Mouse (Mus musculus) hindlimb bud, embryonic 11.5 days (tissue): ENCODE measurements around the gene Raph1.
A peak's percentile ranks its signal among the peaks of the same experiment; 100 is the strongest.

Experiments used
- DNase-seq: peaks from one replicate; pipeline ENCODE4 v3.0.0-alpha.2; 2012; ENCODE audit warnings: low read depth, low spot score; ENCODE audit errors: extremely low spot score

Gene Raph1

DNA sequence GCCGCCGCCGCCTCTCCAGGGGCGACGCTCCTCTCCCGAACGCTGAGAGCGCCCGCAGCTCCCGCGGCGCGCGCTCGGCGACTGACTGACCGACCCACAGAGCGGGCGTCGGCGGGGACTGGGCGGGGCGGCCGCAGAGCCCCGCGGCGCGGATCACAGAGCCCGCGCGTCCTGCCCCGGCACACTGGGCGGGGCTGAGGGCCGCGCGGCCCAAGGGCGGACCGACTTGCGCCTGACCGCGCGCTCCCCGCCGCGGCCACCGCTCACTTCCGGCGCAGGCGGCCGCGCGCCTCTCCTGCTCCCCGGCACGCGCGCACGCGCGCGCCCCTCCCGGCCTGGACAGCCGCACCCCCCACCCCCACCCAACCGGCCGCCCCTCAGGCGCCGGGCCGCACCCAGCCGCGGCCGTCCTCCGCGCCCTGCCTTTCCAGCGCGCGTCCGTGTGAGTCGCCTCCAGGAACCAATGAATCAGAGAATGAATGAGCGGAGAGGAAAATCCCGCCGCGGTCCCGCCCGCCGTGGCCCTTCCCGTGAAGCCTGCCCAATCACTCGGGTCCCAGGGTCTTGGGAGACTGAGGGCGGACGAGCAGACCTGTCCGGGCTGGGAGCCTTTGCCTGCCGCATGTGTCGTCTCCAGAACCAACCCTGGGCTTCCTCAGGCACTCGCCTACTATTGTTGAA lies at the start of gene Raph1:
Gene Raph1 (minus strand): TSS at position 474 of the 681 bp plus-strand sequence.
- peak; percentile 20 for DNase-seq

DNA sequence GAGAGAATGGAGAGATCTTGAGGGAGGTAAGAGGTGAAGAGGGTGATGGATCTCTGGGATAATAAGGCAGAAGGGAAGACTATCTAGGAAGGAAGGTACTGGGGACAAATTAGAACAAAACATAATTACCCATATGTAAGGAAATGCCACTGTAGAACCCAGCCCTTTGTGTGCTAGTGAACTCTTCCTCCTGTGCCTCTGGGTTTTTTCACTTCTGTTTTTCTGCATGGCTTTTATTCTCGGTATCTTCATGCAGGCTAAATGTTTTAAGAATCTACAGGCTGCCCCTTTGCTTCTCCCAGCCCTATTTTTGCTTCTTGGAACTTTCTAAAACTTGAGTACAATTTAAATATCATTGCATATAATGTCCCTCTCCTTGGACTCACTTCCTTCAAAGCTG lies 48.8 kb upstream of the Raph1 start:
- DNase-seq = no peak

DNA sequence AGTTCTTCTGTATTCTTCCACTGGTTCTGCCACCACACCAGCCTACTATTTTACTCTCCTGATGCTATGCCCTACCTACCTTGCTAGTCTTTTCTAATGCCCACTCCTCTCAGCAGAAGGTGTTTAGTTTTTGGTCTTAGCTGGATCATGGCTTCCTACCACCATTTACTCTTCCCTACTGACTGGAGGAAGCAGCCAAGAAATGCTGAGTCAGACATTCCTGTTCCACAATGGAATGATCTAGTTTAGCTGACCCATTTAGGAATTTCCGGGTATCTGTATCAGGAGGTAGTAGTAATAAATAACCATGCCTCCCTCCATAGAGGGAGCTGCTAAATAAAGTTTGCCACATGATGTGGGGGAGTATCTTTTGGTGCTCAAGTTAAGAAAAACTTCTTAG lies 48.0 kb upstream of the Raph1 start:
- no peak for DNase-seq

DNA sequence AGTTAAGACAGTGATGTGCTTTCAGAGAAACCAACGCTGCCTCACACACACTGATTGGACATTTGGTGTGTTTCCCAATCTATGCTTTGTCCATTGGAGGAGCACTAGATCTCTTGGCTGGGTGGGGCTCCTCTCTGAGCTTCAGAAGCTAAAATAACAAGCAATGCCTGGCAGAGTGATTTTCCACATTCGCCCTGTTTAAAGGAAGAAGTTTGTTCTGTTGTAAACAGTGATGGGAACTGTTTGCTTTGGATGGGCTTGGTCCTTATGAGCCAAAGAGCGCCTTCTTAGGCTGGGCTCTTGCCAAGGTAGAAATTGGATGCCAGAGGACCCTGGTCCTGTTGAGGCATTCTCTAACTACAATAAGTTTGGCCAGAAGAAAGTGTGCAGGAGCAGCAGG lies 45.1 kb upstream of the Raph1 start:
- DNase-seq = no peak

DNA sequence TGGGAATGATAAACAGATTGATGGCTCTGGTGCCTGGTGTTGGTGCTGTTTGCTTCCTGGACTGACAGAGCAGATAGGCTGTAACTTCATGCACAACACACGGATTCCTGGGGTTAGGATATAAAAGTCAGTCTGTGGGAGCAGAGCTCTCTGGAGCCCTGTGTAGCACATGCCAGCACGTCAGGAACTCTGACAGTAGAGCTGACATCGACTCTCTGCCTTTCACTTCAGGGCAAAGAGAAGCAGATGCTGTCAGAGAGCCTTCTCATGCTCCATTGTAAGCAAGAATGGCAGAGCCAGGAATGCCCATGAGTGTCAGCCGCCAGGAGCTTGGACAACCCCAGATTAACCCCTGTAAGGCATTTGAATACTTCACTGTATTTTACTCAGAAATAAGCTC lies 43.7 kb upstream of the Raph1 start:
- no peak for DNase-seq

DNA sequence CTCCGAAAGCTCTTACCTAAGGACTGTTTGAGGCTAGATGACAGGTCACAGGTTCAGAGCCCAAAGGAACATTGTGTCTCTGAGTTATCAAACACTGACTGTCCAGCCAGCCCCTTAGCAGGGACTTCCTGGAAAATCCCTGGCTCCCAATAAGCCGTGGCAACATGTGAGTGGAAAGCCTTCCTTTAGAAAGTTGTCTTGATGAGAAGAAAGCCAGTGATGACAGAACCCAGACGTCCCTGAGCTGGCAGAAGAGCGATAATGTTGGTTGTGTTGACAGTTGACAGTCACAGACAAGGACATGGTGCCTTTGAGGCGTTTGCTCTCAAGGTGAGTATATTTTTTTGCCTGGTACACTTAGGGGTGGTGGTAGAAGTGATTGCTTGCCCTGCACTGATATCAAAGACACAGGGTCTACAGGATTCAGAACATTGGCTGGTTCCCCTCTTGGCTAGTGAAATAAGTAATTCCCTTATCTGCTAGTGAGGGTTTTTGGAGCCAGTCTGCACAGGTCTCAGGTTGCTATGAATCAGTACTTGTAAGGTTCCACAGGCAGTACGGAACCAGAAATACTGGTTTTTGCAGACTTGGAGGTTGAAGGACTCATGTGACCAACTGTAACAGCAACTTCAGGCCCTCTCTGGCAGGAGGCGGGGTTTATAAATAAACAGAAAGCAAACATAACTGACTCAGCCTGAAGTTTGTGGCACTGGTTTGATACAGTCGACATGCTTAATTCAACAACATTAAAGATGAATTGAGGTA lies 42.3 kb upstream of the Raph1 start:
- DNase-seq = no peak

DNA sequence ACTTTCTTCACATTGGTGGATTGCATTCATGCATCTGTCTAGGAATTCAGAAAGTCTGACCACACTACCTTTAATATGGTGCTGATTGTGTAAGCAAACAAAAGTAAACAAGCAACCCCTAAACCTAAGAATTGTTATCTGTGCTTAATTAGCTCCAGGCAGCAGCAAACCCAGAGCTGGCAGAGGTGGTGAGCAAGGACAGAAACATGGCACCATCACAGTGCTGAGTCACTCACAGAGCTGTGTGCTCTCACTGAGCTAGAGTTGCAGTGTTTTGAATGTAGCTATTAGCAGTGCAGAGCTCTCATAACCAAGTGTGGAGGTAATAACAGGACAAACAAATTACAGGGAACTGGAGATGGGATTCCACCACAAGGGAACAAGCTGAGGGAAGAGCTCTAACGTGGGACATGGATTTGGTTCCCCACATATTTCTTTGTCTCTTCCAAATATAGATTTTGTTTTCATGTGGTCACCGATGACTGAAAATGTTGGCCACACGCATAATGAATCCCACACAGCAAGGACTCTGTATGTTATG lies 37.6 kb upstream of the Raph1 start:
- DNase-seq = no peak

DNA sequence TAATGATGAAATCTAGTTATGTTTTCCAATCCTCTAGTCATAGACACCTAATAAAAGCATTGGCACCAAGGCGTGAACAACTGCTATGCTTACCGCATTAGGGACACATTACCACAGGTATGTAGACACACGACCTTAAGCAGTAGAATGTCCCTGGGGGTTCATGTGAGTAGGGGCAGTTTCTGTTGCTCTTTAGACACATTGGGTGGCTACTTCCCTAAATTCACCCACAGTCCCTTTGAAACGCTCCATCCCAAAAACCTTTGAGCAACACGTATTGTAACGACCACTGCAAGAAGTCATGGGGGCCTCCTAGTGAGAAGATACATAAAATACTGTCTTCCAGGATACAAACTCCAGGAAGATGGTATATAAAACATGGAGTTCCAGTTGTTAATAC lies 33.8 kb upstream of the Raph1 start:
- no peak for DNase-seq

DNA sequence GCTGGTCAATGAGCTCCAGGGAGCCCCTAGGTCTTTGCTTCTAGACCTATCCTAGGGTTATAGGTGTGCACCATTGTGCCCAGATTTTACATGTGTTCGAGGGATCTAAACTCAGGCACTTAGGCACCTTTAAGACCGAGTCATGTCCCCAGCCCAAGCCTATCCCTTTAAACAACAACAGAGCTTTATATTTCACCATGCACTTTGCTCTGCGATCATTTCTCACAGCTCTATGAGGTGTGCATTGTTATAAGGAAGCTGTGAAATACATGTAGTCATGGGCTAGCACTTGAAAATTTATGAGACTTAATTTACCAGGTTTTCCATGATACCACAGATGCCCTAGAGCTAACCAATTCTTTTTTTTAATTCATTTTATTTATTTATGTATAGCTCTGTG lies 33.0 kb upstream of the Raph1 start:
- DNase-seq = no peak

DNA sequence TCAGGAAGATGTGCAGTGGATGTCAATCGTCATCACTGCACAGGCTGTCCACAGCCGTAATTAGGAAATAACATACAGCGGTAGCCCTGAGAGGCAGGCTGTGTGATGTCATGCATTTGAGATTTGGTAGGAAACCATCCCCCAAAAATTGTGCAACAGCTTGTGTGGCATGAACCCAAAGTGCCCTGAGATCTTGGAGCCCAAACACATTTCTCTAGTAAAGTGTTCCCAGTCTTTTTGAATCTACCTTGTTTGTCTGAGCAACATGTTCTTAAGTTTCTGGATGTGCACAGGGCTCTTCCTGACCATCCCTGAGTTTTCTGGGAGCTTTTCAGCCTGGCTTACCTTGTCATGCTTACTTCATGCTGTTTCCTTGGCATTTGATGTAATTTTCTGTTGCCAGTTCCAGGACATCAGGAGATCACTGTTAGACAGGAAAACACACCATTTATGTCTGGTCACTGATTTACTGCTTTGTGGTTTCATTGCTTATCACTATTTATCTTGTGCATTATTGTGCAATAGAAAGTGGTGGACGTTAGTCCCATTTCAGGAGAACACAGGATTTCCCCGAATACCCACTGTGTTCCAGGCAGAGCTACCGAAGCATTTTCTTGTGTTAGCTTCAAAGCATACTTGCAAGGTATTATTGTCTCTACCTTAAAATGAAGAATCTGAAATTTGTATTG lies 32.3 kb upstream of the Raph1 start:
- DNase-seq = no peak

DNA sequence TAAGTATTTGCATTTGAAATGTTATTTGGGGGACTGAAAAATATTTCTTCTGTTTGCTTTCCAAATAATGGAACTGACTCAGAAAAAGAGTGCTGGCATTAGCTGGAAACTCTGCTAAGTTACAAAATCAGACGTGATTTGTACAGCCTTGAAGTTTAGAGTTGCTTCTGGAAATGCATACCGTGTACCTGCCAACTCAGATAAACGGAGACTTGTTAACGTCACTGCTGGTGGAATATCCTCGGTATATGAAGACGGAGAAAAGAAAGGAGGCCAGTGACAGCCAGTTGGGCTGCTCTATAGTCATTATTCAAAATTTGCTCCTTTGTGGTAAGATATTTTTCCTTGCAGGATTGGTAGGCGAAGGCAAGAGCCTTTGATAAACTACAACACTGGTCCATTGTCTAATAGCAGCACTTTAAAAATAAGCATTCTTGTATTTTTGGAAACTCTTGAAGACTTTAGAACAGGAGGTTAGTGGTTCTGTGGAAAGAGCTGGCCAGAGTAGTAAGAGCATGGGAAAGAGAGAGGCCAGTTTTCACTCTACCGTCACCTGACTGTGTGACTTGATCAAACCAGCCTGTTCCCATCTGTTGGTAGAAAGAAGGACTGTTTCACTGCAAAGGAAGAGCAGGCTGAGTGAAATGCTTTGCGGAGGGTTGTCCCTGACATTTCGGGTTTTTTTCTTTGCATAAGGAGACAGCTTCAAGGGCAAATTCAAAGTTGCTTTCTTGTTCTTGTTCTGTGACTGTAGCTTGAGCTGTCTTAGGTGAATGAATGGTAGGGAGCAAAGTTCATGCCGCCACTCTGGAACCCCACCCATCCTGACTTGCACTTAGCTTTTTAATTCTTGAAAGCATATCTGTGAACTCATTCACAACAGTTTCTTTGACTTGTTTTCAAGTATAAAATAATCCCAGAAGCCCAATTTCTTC lies 29.7 kb upstream of the Raph1 start:
- no peak for DNase-seq

DNA sequence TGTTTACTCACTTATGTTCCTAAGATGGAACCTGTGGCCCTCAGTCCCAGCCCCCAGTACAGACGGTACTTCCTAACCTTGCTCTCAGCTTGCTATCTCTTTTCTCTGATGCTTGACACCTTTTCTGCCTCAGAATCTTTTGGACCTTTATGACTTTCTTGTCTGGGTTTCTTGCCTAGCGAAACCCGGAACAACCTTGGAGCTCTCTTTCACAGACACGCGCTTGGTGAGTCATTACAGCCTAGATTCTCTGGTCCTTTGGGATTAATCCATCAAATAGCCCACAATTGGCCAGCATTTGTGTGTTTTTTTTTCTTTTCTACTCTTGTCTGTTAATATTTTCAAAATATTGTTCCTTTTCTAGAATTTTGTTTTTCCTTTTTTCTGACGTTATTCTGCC lies 26.2 kb upstream of the Raph1 start:
- no peak for DNase-seq

DNA sequence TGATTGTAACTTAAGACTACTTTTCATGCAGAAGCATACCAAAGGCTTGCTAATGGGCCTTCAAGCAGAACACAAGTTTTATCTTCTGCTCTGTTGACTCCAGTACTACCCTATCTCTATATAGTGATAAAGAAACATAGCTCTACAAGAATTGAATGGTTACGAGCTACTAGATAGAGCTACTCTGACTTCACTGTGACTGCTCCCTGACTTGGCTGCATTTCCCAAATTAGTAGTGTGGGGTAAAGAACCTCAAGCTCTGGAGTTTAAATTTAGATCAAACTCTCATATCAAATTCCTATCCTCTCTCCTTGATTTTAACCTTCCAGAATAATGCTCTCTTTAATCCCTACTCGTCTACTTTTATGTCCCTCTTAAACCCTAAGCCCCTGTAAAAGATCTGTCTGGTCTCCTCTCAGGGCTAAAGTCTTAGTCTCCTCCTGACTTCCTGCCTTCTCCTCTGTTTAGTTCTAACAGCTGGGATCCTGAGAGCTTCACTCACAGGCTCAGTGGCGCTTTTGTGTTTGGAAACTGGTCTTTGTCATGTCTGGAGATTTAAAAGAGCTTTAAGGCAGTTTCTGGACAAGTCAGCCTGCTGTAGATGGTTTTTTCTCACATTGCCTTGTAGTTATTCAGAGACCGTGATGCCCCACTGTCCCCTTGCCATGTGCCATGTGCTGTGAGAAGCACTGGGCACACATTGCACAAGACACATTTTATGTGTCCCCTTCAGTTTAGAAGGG lies 22.2 kb upstream of the Raph1 start:
- DNase-seq = no peak

DNA sequence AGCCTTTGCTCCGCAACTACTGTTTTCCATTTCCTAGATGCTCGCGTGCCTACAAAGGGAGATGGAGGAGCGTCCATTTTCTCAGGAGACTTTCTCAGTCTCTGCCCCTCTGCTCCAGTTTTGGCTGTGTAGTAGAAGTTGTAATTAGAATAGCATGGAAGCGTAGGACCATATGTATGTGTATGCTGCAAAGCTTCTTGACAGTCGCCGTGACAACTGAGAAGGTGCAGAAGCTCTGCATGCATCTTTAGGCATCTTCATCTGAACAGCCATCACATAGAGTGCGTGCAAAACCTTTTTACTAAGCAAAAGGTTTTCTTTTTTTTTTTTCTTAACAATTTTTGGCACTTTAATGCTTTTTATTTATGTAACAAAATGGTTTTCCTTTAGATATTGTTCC lies 14.1 kb upstream of the Raph1 start:
- DNase-seq = no peak

DNA sequence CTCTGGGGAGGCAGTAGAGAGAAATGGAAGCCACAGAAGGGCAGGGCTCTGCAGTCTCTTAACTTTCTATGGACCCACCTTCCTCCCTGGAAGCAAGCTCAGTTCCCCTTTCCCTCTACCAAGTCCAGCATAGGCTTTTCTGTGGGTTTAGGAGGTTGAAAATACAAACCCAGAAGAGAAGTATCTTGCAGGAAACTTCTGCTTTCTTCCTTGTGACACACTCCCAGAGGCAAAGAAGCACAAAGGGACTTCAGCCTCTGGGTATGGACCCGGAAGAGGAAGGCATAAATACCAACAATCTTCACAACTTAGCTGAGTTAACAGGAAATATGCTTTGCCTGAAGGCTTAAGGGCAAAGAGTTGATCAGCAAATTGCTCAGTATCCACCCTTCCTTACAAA lies 13.0 kb upstream of the Raph1 start:
- DNase-seq = no peak

DNA sequence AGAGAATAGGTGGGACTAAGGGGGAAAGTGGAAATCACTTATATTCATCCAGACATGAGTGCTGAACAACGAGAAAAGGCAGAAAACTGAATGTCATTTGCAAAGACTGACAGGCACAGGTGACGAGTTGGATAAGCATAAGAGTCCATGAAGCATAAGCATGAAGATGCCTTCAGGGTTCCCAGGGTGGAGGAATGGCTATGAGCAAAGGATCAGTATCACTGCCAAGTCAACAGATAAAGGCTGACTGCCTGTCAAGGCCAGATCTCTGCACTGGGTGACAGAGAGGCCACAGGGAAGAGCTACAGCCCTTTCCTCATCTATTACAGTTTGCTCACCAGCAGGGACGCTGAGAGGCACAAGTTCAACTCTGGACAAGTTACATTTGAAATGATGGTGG lies 5.8 kb upstream of the Raph1 start:
- DNase-seq = no peak

DNA sequence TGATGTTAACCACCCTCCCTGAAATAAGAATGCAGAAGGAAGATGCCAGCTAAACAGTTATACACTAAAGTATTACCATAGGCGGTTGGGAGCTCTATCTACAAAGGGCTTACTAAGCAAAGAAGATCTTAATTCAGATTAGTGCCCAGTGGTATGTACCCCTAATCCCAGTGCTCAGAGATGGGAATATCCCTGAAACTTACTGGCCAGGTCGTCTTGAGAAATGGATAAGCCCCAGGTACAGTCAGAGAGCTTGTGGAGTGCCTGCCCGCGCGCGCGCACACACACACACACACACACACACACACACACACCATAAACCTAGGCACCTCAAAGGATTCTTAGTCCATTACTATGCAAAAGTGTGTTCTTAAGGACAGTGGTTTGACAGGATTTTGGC lies 2.8 kb upstream of the Raph1 start:
- DNase-seq = no peak

DNA sequence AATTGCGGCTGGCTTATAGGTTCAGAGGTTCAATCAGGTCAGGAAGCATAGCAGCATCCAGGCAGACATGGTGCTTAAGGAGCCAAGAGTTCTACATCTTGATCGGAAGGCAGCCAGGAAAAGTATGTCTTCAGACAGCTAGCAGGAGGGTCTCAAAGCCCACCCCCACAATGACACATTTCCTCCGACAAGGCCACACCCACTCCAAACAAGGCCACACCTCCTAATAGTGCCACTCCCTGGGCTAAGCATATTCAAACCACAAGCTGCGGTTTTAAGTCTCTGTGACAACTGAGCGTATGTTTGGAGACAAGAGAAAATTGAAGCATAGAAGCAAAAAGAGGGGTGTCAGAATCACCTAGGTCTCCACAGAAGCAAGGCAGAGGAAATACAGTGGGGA lies 2.3 kb upstream of the Raph1 start:
- DNase-seq = no peak

DNA sequence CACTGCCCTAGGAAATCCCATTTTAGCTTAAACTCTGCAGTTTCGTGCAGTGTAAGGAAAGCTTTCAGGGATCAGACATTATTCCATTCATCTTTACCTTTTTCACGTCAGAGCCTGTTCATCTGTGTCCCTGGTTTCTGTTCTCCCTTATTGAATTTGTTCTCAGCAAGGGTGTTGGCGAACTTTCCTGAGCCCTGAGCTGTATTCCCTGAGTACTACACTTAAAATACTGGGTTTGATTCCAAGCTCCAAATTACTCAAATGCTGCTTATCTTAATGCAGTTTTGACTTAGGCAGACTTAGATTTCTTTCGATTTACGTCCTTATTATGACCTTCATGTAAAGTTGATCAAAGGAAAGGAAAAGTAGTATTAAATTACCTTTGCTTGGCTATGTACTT lies 417 bp upstream of the Raph1 start:
- DNase-seq = peak; percentile 5

DNA sequence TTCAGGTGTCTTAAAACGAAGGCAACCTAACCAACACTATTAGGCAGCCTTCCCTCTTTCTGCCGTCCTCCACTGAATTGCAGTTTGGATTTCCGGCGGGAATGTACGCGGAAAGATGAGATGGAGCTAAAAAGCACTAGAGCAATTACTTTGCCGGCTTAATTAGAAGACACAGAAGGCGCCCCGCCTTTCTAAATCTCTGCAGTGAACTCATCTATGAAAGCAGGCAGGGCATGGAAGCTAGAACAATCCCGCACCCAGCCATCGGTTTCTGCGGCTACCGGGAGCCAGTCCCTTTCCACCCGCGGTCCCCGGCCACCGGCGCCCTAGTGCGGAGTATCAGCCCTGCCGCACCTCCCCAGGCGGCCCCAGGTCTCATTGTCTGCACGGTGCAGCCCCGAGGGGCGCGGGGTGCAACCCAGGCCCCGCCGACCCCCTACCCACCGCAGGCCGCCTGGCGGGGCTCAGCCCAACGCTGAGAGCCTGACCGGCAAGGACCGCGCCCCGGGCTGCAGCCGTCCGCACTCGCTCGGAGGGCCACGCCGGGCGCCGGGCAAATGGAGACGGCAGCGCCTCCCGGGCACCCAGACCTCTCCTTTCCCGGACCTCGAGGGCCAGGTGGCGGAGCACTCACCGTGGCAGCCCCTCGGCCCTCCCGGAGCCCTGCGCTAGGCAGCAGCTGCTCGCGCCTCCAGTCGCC lies 823 bp downstream of the Raph1 start:
- no peak for DNase-seq
